Mouse (Mus musculus): ENCODE data around the gene Gm11213. TPM values are rescaled to one million over a fixed set of nuclear protein-coding genes. Genes with fewer than 3 reads are reported as not detected.
A peak's percentile ranks its signal among the peaks of the same experiment; 100 is the strongest.

Gm11213 gene
- polyA plus RNA-seq (2014; fragmentation: Nextera tagmentation; extraction: Ambion mirVana) = not detected in 2 replicates

- 67% methylated on average over 3 of the region's 3 CpGs for WGBS
- Histone ChIP-seq H3K4me1 (ENCODE audit: control insufficient read depth in 2 of 2, insufficient read depth in 2 of 2, low read length in 2 of 2) (peaks cover 0 to 9% of the 10 kb centered on the region in 2 experiments; a peak in 3 of 4 replicates), H3K27me3 (ENCODE audit: control insufficient read depth, insufficient read depth, low read length) (no peaks in the 10 kb centered on the region), H3K4me3 (ENCODE audit: control insufficient read depth in 1 of 2, insufficient read depth in 1 of 2, low read depth in 1 of 2, low read length in 2 of 2) (no peak within 1 kb of the TSS), H3K4me2 (ENCODE audit: low read length) (no peak within 1 kb of the TSS), H3K27ac (replicated peaks in 1 of 2; ENCODE audit: control insufficient read depth in 1 of 2, insufficient read depth in 1 of 2, low read depth in 2 of 2, low read length in 2 of 2) (peak within 1 kb of the TSS; percentile 54 to 70), H3K9me3 (ENCODE audit: control insufficient read depth, low read length) (no peaks in the 10 kb centered on the region), H3K36me3 (ENCODE audit: control insufficient read depth, insufficient read depth, low read length) (no peaks in the 10 kb centered on the region), H3K9ac (ENCODE audit: low read length) (no peak within 1 kb of the TSS)
- ATAC-seq (ENCODE audit: insufficient number of reproducible peaks, insufficient read depth, low FRiP score, low read depth) = no peak
These were observed at the start of gene Gm11213 for GRCm38 (mm10) chr4:63604945-63605344. TSS of gene Gm11213 (minus strand) at chr4:63605261.

DNA sequence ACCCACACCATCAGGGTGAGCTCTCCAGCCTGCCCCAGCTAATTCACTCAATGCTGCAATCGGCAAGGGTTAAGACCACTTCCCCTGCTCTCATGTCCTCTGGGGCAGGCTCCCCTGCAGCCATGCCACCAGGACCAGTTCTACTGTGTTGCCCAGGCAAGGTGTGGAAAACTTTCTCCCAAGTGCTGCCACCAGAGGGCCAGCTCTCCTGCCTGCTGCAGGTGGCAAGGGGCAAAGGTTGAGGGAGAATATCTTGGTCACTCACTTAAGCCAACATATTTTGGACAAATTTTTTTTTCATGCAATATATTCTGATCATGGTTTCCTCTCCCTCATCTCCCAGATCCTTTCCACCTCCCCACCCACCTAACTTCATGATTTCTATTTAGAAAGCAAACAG lies 49.3 kb upstream of the Gm11213 start:
- no peak overlapping the region for H3K4me3 ChIP-seq (ENCODE audit: control insufficient read depth in 1 of 2, insufficient read depth in 1 of 2, low read depth in 1 of 2, low read length in 2 of 2)
- no peaks in the 10 kb centered on the region for H3K9me3 ChIP-seq (ENCODE audit: control insufficient read depth, low read length)
- no peak overlapping the region for H3K9ac ChIP-seq (ENCODE audit: low read length)
- no peaks in the 10 kb centered on the region for H3K36me3 ChIP-seq (ENCODE audit: control insufficient read depth, insufficient read depth, low read length)
- H3K4me1 ChIP-seq (ENCODE audit: control insufficient read depth in 2 of 2, insufficient read depth in 2 of 2, low read length in 2 of 2) = no peaks in the 10 kb centered on the region; a peak in 1 of 4 replicates
- no peak overlapping the region for H3K4me2 ChIP-seq (ENCODE audit: low read length)
- ATAC-seq (ENCODE audit: insufficient number of reproducible peaks, insufficient read depth, low FRiP score, low read depth) = no peak
- H3K27ac ChIP-seq (replicated peaks in 1 of 2; ENCODE audit: control insufficient read depth in 1 of 2, insufficient read depth in 1 of 2, low read depth in 2 of 2, low read length in 2 of 2) = no peak overlapping the region
- 75% methylated on average over 1 of the region's 1 CpGs for WGBS
- no peaks in the 10 kb centered on the region for H3K27me3 ChIP-seq (ENCODE audit: control insufficient read depth, insufficient read depth, low read length)

- Histone ChIP-seq H3K9me3 (ENCODE audit: control insufficient read depth, low read length) (no peaks in the 10 kb centered on the region), H3K27me3 (ENCODE audit: control insufficient read depth, insufficient read depth, low read length) (no peaks in the 10 kb centered on the region), H3K36me3 (ENCODE audit: control insufficient read depth, insufficient read depth, low read length) (no peaks in the 10 kb centered on the region), H3K4me3 (ENCODE audit: control insufficient read depth in 1 of 2, insufficient read depth in 1 of 2, low read depth in 1 of 2, low read length in 2 of 2) (no peak overlapping the region), H3K9ac (ENCODE audit: low read length) (no peak overlapping the region), H3K4me2 (ENCODE audit: low read length) (no peak overlapping the region), H3K27ac (replicated peaks in 1 of 2; ENCODE audit: control insufficient read depth in 1 of 2, insufficient read depth in 1 of 2, low read depth in 2 of 2, low read length in 2 of 2) (no peak overlapping the region), H3K4me1 (ENCODE audit: control insufficient read depth in 2 of 2, insufficient read depth in 2 of 2, low read length in 2 of 2) (no peaks in the 10 kb centered on the region)
- ATAC-seq (ENCODE audit: insufficient number of reproducible peaks, insufficient read depth, low FRiP score, low read depth) = no peak
These were observed 39.1 kb upstream of the Gm11213 start for GRCm38 (mm10) chr4:63643956-63644726.

- 72% methylated on average over 2 of the region's 2 CpGs for WGBS
- H3K4me1 ChIP-seq (ENCODE audit: control insufficient read depth in 2 of 2, insufficient read depth in 2 of 2, low read length in 2 of 2) = no peaks in the 10 kb centered on the region
- H3K9ac ChIP-seq (ENCODE audit: low read length) = no peak overlapping the region
- no peaks in the 10 kb centered on the region for H3K36me3 ChIP-seq (ENCODE audit: control insufficient read depth, insufficient read depth, low read length)
- no peak overlapping the region for H3K4me2 ChIP-seq (ENCODE audit: low read length)
- no peaks in the 10 kb centered on the region for H3K9me3 ChIP-seq (ENCODE audit: control insufficient read depth, low read length)
- no peak overlapping the region for H3K27ac ChIP-seq (replicated peaks in 1 of 2; ENCODE audit: control insufficient read depth in 1 of 2, insufficient read depth in 1 of 2, low read depth in 2 of 2, low read length in 2 of 2)
- ATAC-seq (ENCODE audit: insufficient number of reproducible peaks, insufficient read depth, low FRiP score, low read depth) = no peak
- H3K27me3 ChIP-seq (ENCODE audit: control insufficient read depth, insufficient read depth, low read length) = no peaks in the 10 kb centered on the region
- no peak overlapping the region for H3K4me3 ChIP-seq (ENCODE audit: control insufficient read depth in 1 of 2, insufficient read depth in 1 of 2, low read depth in 1 of 2, low read length in 2 of 2)
These were observed 34.8 kb upstream of the Gm11213 start for GRCm38 (mm10) chr4:63639842-63640241.

- no peaks in the 10 kb centered on the region for H3K4me1 ChIP-seq (ENCODE audit: control insufficient read depth in 2 of 2, insufficient read depth in 2 of 2, low read length in 2 of 2)
- H3K36me3 ChIP-seq (ENCODE audit: control insufficient read depth, insufficient read depth, low read length) = no peaks in the 10 kb centered on the region
- no peak overlapping the region for H3K4me3 ChIP-seq (ENCODE audit: control insufficient read depth in 1 of 2, insufficient read depth in 1 of 2, low read depth in 1 of 2, low read length in 2 of 2)
- H3K9me3 ChIP-seq (ENCODE audit: control insufficient read depth, low read length) = no peaks in the 10 kb centered on the region
- no peak for ATAC-seq (ENCODE audit: insufficient number of reproducible peaks, insufficient read depth, low FRiP score, low read depth)
- no peak overlapping the region for H3K4me2 ChIP-seq (ENCODE audit: low read length)
- no peak overlapping the region for H3K27ac ChIP-seq (replicated peaks in 1 of 2; ENCODE audit: control insufficient read depth in 1 of 2, insufficient read depth in 1 of 2, low read depth in 2 of 2, low read length in 2 of 2)
- H3K27me3 ChIP-seq (ENCODE audit: control insufficient read depth, insufficient read depth, low read length) = no peaks in the 10 kb centered on the region
- H3K9ac ChIP-seq (ENCODE audit: low read length) = no peak overlapping the region
- 62% methylated on average over 1 of the region's 1 CpGs for WGBS
These were observed 33.5 kb upstream of the Gm11213 start for GRCm38 (mm10) chr4:63638603-63639002.

- Histone ChIP-seq H3K9me3 (ENCODE audit: control insufficient read depth, low read length) (no peaks in the 10 kb centered on the region), H3K36me3 (ENCODE audit: control insufficient read depth, insufficient read depth, low read length) (no peaks in the 10 kb centered on the region), H3K27me3 (ENCODE audit: control insufficient read depth, insufficient read depth, low read length) (no peaks in the 10 kb centered on the region), H3K4me3 (ENCODE audit: control insufficient read depth in 1 of 2, insufficient read depth in 1 of 2, low read depth in 1 of 2, low read length in 2 of 2) (no peak overlapping the region), H3K27ac (replicated peaks in 1 of 2; ENCODE audit: control insufficient read depth in 1 of 2, insufficient read depth in 1 of 2, low read depth in 2 of 2, low read length in 2 of 2) (no peak overlapping the region), H3K4me1 (ENCODE audit: control insufficient read depth in 2 of 2, insufficient read depth in 2 of 2, low read length in 2 of 2) (no peaks in the 10 kb centered on the region), H3K4me2 (ENCODE audit: low read length) (no peak overlapping the region), H3K9ac (ENCODE audit: low read length) (no peak overlapping the region)
- ATAC-seq (ENCODE audit: insufficient number of reproducible peaks, insufficient read depth, low FRiP score, low read depth) = no peak
- WGBS = 63% methylated on average over 2 of the region's 2 CpGs
These were observed 28.1 kb upstream of the Gm11213 start for GRCm38 (mm10) chr4:63633181-63633580.

- Histone ChIP-seq H3K9me3 (ENCODE audit: control insufficient read depth, low read length) (no peaks in the 10 kb centered on the region), H3K4me2 (ENCODE audit: low read length) (no peak overlapping the region), H3K36me3 (ENCODE audit: control insufficient read depth, insufficient read depth, low read length) (no peaks in the 10 kb centered on the region), H3K27me3 (ENCODE audit: control insufficient read depth, insufficient read depth, low read length) (no peaks in the 10 kb centered on the region), H3K27ac (replicated peaks in 1 of 2; ENCODE audit: control insufficient read depth in 1 of 2, insufficient read depth in 1 of 2, low read depth in 2 of 2, low read length in 2 of 2) (no peak overlapping the region), H3K9ac (ENCODE audit: low read length) (no peak overlapping the region), H3K4me1 (ENCODE audit: control insufficient read depth in 2 of 2, insufficient read depth in 2 of 2, low read length in 2 of 2) (no peaks in the 10 kb centered on the region), H3K4me3 (ENCODE audit: control insufficient read depth in 1 of 2, insufficient read depth in 1 of 2, low read depth in 1 of 2, low read length in 2 of 2) (no peak overlapping the region)
- WGBS = 80% methylated on average over 8 of the region's 8 CpGs
- ATAC-seq (ENCODE audit: insufficient number of reproducible peaks, insufficient read depth, low FRiP score, low read depth) = no peak
These were observed 22.1 kb upstream of the Gm11213 start for GRCm38 (mm10) chr4:63627111-63627510.

DNA sequence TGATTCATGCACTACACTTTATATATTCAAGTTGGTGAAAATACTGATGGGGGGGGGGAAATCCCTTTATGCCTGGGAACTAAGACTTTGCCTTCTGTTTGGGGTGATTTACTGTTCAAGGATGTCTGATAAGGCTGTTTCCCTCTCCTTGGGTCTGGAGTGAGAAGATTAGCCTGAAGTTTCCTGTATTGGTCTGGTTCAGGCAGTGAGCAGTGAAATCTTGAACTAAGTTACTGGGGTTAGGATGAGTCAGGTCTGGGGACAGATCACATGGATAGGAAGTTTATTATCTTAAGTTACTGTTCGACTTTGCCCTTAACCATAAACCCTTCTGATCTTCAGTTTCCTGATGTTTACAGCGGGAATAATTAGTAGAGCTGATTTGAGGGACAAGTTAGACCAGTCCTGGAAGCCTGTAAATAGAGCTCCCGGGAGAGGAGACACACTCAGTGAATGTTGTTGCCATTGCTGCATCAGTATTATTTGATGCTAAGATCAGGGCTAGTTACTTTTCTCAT lies 20.6 kb upstream of the Gm11213 start:
- no peaks in the 10 kb centered on the region for H3K27me3 ChIP-seq (ENCODE audit: control insufficient read depth, insufficient read depth, low read length)
- no peak overlapping the region for H3K4me3 ChIP-seq (ENCODE audit: control insufficient read depth in 1 of 2, insufficient read depth in 1 of 2, low read depth in 1 of 2, low read length in 2 of 2)
- no peak overlapping the region for H3K9ac ChIP-seq (ENCODE audit: low read length)
- no peaks in the 10 kb centered on the region for H3K36me3 ChIP-seq (ENCODE audit: control insufficient read depth, insufficient read depth, low read length)
- H3K9me3 ChIP-seq (ENCODE audit: control insufficient read depth, low read length) = no peaks in the 10 kb centered on the region
- ATAC-seq (ENCODE audit: insufficient number of reproducible peaks, insufficient read depth, low FRiP score, low read depth) = no peak
- WGBS = 49% methylated on average over 3 of the region's 3 CpGs
- H3K4me1 ChIP-seq (ENCODE audit: control insufficient read depth in 2 of 2, insufficient read depth in 2 of 2, low read length in 2 of 2) = no peaks in the 10 kb centered on the region
- no peak overlapping the region for H3K4me2 ChIP-seq (ENCODE audit: low read length)
- no peak overlapping the region for H3K27ac ChIP-seq (replicated peaks in 1 of 2; ENCODE audit: control insufficient read depth in 1 of 2, insufficient read depth in 1 of 2, low read depth in 2 of 2, low read length in 2 of 2)
